Mouse (Mus musculus) E14TG2a.4 (cell line): ENCODE data around the gene Tent5b.

Experiments used
- CTCF ChIP-seq: conservative IDR thresholded peaks from 2 replicates; pipeline ENCODE4 v1.5.1; 2014; ENCODE audit warnings: low read length
- NANOG ChIP-seq: IDR thresholded peaks from 2 replicates; pipeline ENCODE4 v1.6.1; 2014; ENCODE audit warnings: borderline replicate concordance, low read length, mixed read lengths
- POU5F1 ChIP-seq: IDR thresholded peaks from 2 replicates; pipeline ENCODE4 v1.6.1; 2014; ENCODE audit warnings: low read length, borderline replicate concordance

DNA sequence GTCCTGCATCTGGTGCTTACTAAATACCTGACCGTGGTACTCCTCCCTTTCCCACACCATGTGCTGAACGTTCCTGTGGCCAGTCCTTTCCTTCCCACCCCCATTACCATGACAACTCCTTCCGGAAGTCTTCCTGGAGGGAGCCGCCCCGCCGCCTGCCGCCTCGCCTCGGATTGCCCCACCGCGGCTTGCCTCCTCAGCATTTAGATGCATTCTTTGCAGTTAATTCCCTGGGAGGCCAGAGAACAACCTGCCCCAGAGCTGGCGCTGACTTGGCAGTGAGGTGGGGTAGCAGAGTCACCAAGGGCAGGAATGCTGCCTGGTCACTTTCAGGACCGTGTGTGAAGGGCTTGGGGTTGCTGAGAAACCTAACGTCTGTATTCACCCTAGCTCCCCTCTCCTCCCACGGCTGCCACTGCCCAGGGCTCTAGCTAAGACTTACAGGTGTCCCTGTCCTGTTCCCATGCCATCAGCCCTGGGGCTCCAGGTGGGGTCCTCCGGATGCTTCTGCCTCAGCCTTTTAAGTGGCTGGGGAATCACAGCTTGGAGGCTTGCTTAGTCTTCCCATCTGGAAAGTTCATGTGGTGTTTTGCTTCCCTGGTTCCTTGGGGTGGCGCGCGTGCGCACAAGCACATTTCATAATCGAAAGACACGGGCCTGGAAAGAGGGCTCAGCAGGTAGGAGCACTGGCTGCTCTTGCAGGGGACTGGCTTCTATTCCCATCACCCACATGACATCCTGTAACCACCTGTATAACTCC, 4.5 kb downstream of the Tent5b start:
- TF ChIP-seq CTCF: no peak
- TF ChIP-seq POU5F1: no peak
- TF ChIP-seq NANOG: no peak
